Mouse (Mus musculus): Measurements from ENCODE around the gene Siglece. TPM values are rescaled to one million over a fixed set of nuclear protein-coding genes. Genes with fewer than 3 reads are reported as not detected.

Gene Siglece
- total and polyA plus RNA-seq, 3 experiments, result 0.23 TPM; not detected in 2

- Histone ChIP-seq H3K27me3 (replicated peaks) (no peaks in the 10 kb centered on the region), H3K36me3 (replicated peaks in 1 of 2; ENCODE audit: control insufficient read depth in 1 of 2, insufficient read depth in 1 of 2, low read length in 1 of 2) (no peaks in the 10 kb centered on the region), H3K27ac (ENCODE audit: insufficient read depth, low read depth) (no peak overlapping the region), H3K4me1 (ENCODE audit: control insufficient read depth in 1 of 2, insufficient read depth in 2 of 2) (no peaks in the 10 kb centered on the region), H3K9ac (ENCODE audit: insufficient read depth, low read depth) (no peak overlapping the region), H3K9me3 (replicated peaks; ENCODE audit: low read length) (no peaks in the 10 kb centered on the region), H3K4me2 (ENCODE audit: insufficient read depth, low read depth, poor library complexity, severe bottlenecking) (no peak overlapping the region), H3K4me3 (replicated peaks in 1 of 3; ENCODE audit: low read depth in 2 of 3, low read length in 2 of 3, poor library complexity in 1 of 3) (no peak overlapping the region), H3K79me2 (replicated peaks; ENCODE audit: control insufficient read depth, extremely low read depth, insufficient read depth, poor library complexity, severe bottlenecking) (no peaks in the 10 kb centered on the region)
- dilution Hi-C loops (cut with MboI; ENCODE audit: extremely low pct_ligation_motif_present, extremely low pct_unique_long_range_greater_than_20kb, low sequenced_read_pairs) (no loop called here), in situ Hi-C loops (cut with MboI; ENCODE audit: low pct_ligation_motif_present, low pct_unique_long_range_greater_than_20kb, low sequenced_read_pairs) (no loop called here)
- TF ChIP-seq IRF4 (IDR thresholded peaks at IDR 0.05; ENCODE audit: low read depth, low read length) (no peak), KAT2A (IDR thresholded peaks at IDR 0.05; ENCODE audit: insufficient replicate concordance, low read length) (no peak), NELFE (IDR thresholded peaks at IDR 0.05; ENCODE audit: low read depth, low read length) (no peak), ELF1 (IDR thresholded peaks at IDR 0.05; ENCODE audit: low read depth, low read length) (no peak), BHLHE40 (IDR thresholded peaks at IDR 0.05; ENCODE audit: low read depth, low read length) (no peak), HCFC1 (IDR thresholded peaks at IDR 0.05; ENCODE audit: low read depth, low read length) (no peak), MXI1 (IDR thresholded peaks at IDR 0.05; ENCODE audit: low read depth, low read length) (no peak), TCF12 (IDR thresholded peaks at IDR 0.05; ENCODE audit: low read depth, low read length) (no peak), USF2 (conservative IDR thresholded peaks at IDR 0.05; ENCODE audit: low read depth, low read length) (no peak)
- DNase-seq (ENCODE audit: extremely low read depth), result no peak
Observed at GRCm38 (mm10) chr7:43607743-43608287, 52.1 kb downstream of the Siglece start.

- H3K9me3 ChIP-seq (replicated peaks; ENCODE audit: low read length), result no peaks in the 10 kb centered on the region
- in situ Hi-C loops (cut with MboI; ENCODE audit: low pct_ligation_motif_present, low pct_unique_long_range_greater_than_20kb, low sequenced_read_pairs) (no loop called here), dilution Hi-C loops (cut with MboI; ENCODE audit: extremely low pct_ligation_motif_present, extremely low pct_unique_long_range_greater_than_20kb, low sequenced_read_pairs) (no loop called here)
- no peaks in the 10 kb centered on the region for H3K79me2 ChIP-seq (replicated peaks; ENCODE audit: control insufficient read depth, extremely low read depth, insufficient read depth, poor library complexity, severe bottlenecking)
- no peak within 1 kb of the TSS for H3K9ac ChIP-seq (ENCODE audit: insufficient read depth, low read depth)
- no peaks in the 10 kb centered on the region for H3K36me3 ChIP-seq (replicated peaks in 1 of 2; ENCODE audit: control insufficient read depth in 1 of 2, insufficient read depth in 1 of 2, low read length in 1 of 2)
- TF ChIP-seq JUND (conservative IDR thresholded peaks at IDR 0.05; ENCODE audit: low read depth, low read length) (no peak), USF2 (conservative IDR thresholded peaks at IDR 0.05; ENCODE audit: low read depth, low read length) (no peak), ZC3H11A (IDR thresholded peaks at IDR 0.05; ENCODE audit: low read depth, low read length) (no peak)
- DNase-seq (ENCODE audit: extremely low read depth), result no peak
- no peak within 1 kb of the TSS for H3K27ac ChIP-seq (ENCODE audit: insufficient read depth, low read depth)
- H3K4me1 ChIP-seq (ENCODE audit: control insufficient read depth in 1 of 2, insufficient read depth in 2 of 2), result no peaks in the 10 kb centered on the region
- H3K4me2 ChIP-seq (ENCODE audit: insufficient read depth, low read depth, poor library complexity, severe bottlenecking), result no peak within 1 kb of the TSS
- no peaks in the 10 kb centered on the region for H3K27me3 ChIP-seq (replicated peaks)
- H3K4me3 ChIP-seq (replicated peaks in 1 of 3; ENCODE audit: low read depth in 2 of 3, low read length in 2 of 3, poor library complexity in 1 of 3), result no peak within 1 kb of the TSS
Observed at GRCm38 (mm10) chr7:43606896-43607742, 52.8 kb downstream of the Siglece start, which contains the start of gene Zfp819. TSS of gene Zfp819 (plus strand) at chr7:43607169.

GRCm38 (mm10) chr7:43601884-43602283 is 58.1 kb downstream of the Siglece start:
- no peaks in the 10 kb centered on the region for H3K4me1 ChIP-seq (ENCODE audit: control insufficient read depth in 1 of 2, insufficient read depth in 2 of 2)
- no peak overlapping the region for H3K4me3 ChIP-seq (replicated peaks in 1 of 3; ENCODE audit: low read depth in 2 of 3, low read length in 2 of 3, poor library complexity in 1 of 3)
- no peak overlapping the region for H3K27ac ChIP-seq (ENCODE audit: insufficient read depth, low read depth)
- no peaks in the 10 kb centered on the region for H3K79me2 ChIP-seq (replicated peaks; ENCODE audit: control insufficient read depth, extremely low read depth, insufficient read depth, poor library complexity, severe bottlenecking)
- H3K27me3 ChIP-seq (replicated peaks), result no peaks in the 10 kb centered on the region
- no peak overlapping the region for H3K9ac ChIP-seq (ENCODE audit: insufficient read depth, low read depth)
- H3K4me2 ChIP-seq (ENCODE audit: insufficient read depth, low read depth, poor library complexity, severe bottlenecking), result no peak overlapping the region
- H3K36me3 ChIP-seq (replicated peaks in 1 of 2; ENCODE audit: control insufficient read depth in 1 of 2, insufficient read depth in 1 of 2, low read length in 1 of 2), result no peaks in the 10 kb centered on the region
- in situ Hi-C loops (cut with MboI; ENCODE audit: low pct_ligation_motif_present, low pct_unique_long_range_greater_than_20kb, low sequenced_read_pairs), result no loop called here
- no peaks in the 10 kb centered on the region for H3K9me3 ChIP-seq (replicated peaks; ENCODE audit: low read length)
- no peak for DNase-seq (ENCODE audit: extremely low read depth)
- dilution Hi-C loops (cut with MboI; ENCODE audit: extremely low pct_ligation_motif_present, extremely low pct_unique_long_range_greater_than_20kb, low sequenced_read_pairs), result no loop called here
- no peak for TF ChIP-seq SMC3 (IDR thresholded peaks at IDR 0.05; ENCODE audit: low read depth, low read length)
- TF ChIP-seq NRF1 (IDR thresholded peaks at IDR 0.05; ENCODE audit: low read depth, low read length), result no peak
- TF ChIP-seq GABPA (IDR thresholded peaks at IDR 0.05; ENCODE audit: insufficient replicate concordance, low read depth, low read length), result no peak
- TF ChIP-seq ZKSCAN1 (IDR thresholded peaks at IDR 0.05; ENCODE audit: borderline replicate concordance, low read depth, low read length), result no peak
- TF ChIP-seq PAX5 (IDR thresholded peaks at IDR 0.05; ENCODE audit: low read length), result no peak
- TF ChIP-seq UBTF (IDR thresholded peaks at IDR 0.05; ENCODE audit: low read depth, low read length), result no peak
- TF ChIP-seq EP300 (IDR thresholded peaks at IDR 0.05; ENCODE audit: low read length), result no peak
- no peak for TF ChIP-seq NELFE (IDR thresholded peaks at IDR 0.05; ENCODE audit: low read depth, low read length)
- no peak for TF ChIP-seq USF1 (IDR thresholded peaks at IDR 0.05; ENCODE audit: low read depth, low read length)
- no peak for TF ChIP-seq HCFC1 (IDR thresholded peaks at IDR 0.05; ENCODE audit: low read depth, low read length)
- no peak for TF ChIP-seq CHD1 (IDR thresholded peaks at IDR 0.05; ENCODE audit: low read depth, low read length)
- no peak for TF ChIP-seq KAT2A (IDR thresholded peaks at IDR 0.05; ENCODE audit: insufficient replicate concordance, low read length)
- TF ChIP-seq SIN3A (IDR thresholded peaks at IDR 0.05; ENCODE audit: low read length), result no peak
- no peak for TF ChIP-seq JUND (conservative IDR thresholded peaks at IDR 0.05; ENCODE audit: low read depth, low read length)
- no peak for TF ChIP-seq BHLHE40 (IDR thresholded peaks at IDR 0.05; ENCODE audit: low read depth, low read length)
- no peak for TF ChIP-seq ZC3H11A (IDR thresholded peaks at IDR 0.05; ENCODE audit: low read depth, low read length)
- TF ChIP-seq JUN (IDR thresholded peaks at IDR 0.05; ENCODE audit: insufficient read depth, low read depth, low read length), result no peak

All from CH12.LX (cell line).